Mouse (Mus musculus): ENCODE results near the gene Gm28042. TPM values are rescaled to one million over a fixed set of nuclear protein-coding genes. Genes with fewer than 3 reads are reported as not detected.

Gene Gm28042
- polyA plus RNA-seq, 1 experiment from 2014 or later = 6.7 TPM

GRCm38 (mm10) chr2:120065243-120065642 is 38.0 kb downstream of the Gm28042 start:
- H3K9me3 ChIP-seq = no peaks in the 10 kb centered on the region
- WGBS = 95% methylated on average over 10 of the region's 10 CpGs
- no peak for ATAC-seq (ENCODE audit: low FRiP score, low read depth)
- H3K4me1 ChIP-seq = peaks cover 10% of the 10 kb centered on the region; the same call in 1 of the 2 replicates
- H3K27me3 ChIP-seq = peaks cover 3% of the 10 kb centered on the region; the same call in 1 of the 2 replicates
- no peak overlapping the region for H3K27ac ChIP-seq (replicated peaks)
- no peak overlapping the region for H3K4me3 ChIP-seq
- no peak overlapping the region for H3K4me2 ChIP-seq (replicated peaks)
- H3K36me3 ChIP-seq = no peaks in the 10 kb centered on the region
- H3K9ac ChIP-seq (replicated peaks) = no peak overlapping the region

GRCm38 (mm10) chr2:120066224-120066623 is 38.9 kb downstream of the Gm28042 start:
- H3K9ac ChIP-seq (replicated peaks) = no peak overlapping the region
- H3K27ac ChIP-seq (replicated peaks) = no peak overlapping the region
- H3K9me3 ChIP-seq = no peaks in the 10 kb centered on the region
- WGBS = 89% methylated on average over 3 of the region's 3 CpGs
- no peak overlapping the region for H3K4me3 ChIP-seq
- peaks cover 10% of the 10 kb centered on the region; the same call in 1 of the 2 replicates for H3K4me1 ChIP-seq
- H3K27me3 ChIP-seq = peaks cover 3% of the 10 kb centered on the region; the same call in 1 of the 2 replicates
- H3K4me2 ChIP-seq (replicated peaks) = no peak overlapping the region
- no peak for ATAC-seq (ENCODE audit: low FRiP score, low read depth)
- H3K36me3 ChIP-seq = no peaks in the 10 kb centered on the region

DNA sequence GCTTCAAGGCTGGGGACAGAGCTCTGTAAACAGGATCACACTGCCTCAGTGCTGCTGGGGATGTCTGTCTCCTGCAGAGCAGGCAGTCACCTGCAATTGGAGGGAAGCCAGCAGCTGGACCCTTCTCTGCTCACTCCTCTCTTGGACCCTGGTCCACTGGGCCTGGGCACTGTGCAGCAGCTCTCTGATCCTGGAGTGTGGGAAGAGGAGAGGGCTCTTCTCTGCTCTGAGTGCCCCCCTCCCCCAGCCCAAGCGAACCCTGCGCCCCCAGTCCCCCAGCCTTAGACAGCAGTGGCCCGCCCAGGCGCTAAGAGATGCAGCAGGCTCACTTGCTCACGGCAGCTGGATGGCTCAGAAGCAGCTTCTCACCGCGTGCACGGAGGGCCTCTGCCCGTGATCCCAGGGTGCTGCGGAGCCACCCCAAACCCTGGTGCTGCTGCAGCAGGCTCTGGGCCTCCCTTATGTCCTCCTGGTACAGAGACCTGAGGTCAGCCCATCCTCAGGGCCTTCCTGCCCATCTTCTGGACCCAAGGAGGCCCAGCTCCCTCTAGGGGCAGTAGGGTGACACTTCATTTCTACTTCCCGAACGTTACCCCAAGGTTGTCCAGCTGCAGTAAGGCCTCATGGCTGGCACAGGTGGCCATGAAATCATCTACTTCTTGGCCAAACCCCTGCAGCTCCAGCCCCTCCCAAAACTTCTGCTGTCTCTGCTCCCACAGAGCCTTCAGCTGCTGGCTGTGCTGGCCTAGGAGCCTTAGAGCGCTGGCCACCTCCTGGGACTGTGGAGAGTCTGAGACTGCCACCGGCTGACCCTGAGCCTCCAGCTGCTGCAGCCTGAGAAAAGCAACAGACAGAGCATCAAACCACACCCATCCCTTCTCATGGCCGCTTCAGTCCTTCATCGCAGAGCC is 41.5 kb downstream of the Gm28042 start:
- Histone ChIP-seq H3K27ac (replicated peaks) (no peak overlapping the region), H3K4me2 (replicated peaks) (0 out of 2 replicates have a peak overlapping the region, but pooled peaks have one; percentile 17), H3K9me3 (no peaks in the 10 kb centered on the region), H3K4me1 (peaks cover 10% of the 10 kb centered on the region; the same call in 1 of the 2 replicates), H3K36me3 (no peaks in the 10 kb centered on the region), H3K27me3 (peaks cover 3% of the 10 kb centered on the region; the same call in 1 of the 2 replicates), H3K4me3 (no peak overlapping the region), H3K9ac (replicated peaks) (peak overlapping the region; percentile 31; the same call in 1 of the 2 replicates)
- 35% methylated on average over 16 of the region's 16 CpGs for WGBS
- peak; percentile 44; the same call in 1 of the 2 replicates for ATAC-seq (ENCODE audit: low FRiP score, low read depth)

DNA sequence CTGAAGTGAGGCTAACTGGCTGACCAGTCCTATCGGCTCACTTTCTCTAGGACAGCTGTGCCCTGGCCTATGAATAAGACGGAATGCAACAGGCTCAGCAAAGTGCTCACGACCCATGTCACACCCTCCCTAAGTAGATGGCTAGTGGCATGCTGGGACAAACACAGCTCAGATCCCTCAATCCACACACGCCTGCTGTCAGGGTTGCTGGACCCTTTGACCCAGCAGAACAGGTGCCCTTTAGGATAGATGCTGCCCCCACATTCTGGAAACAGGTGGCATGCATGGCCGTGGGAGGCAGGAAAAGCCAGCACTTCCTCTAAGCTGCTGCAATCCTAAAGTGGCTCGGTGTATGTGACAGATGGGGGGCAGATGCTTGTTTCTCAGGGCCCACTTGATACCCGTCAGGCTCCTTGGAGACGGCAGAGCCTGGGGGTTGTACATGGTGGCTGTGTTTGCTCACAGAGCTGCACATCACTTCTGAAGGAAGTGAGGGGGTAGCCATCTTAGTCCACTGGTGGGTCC is 42.2 kb downstream of the Gm28042 start:
- ATAC-seq (ENCODE audit: low FRiP score, low read depth) = no peak
- 68% methylated on average over 8 of the region's 8 CpGs for WGBS
- peaks cover 8% of the 10 kb centered on the region for H3K27me3 ChIP-seq
- H3K9ac ChIP-seq (replicated peaks) = no peak overlapping the region; the same call in 1 of the 2 replicates
- H3K27ac ChIP-seq (replicated peaks) = no peak overlapping the region
- no peaks in the 10 kb centered on the region for H3K9me3 ChIP-seq
- no peaks in the 10 kb centered on the region for H3K36me3 ChIP-seq
- H3K4me3 ChIP-seq = no peak overlapping the region
- H3K4me2 ChIP-seq (replicated peaks) = no peak overlapping the region
- peaks cover 10% of the 10 kb centered on the region; the same call in 1 of the 2 replicates for H3K4me1 ChIP-seq

- Histone ChIP-seq H3K36me3 (no peaks in the 10 kb centered on the region), H3K9me3 (no peaks in the 10 kb centered on the region), H3K4me3 (no peak overlapping the region), H3K9ac (replicated peaks) (no peak overlapping the region), H3K27me3 (peaks cover 38% of the 10 kb centered on the region), H3K4me2 (replicated peaks) (no peak overlapping the region), H3K4me1 (peaks cover 14% of the 10 kb centered on the region; the same call in 1 of the 2 replicates), H3K27ac (replicated peaks) (no peak overlapping the region)
- 90% methylated on average over 4 of the region's 4 CpGs for WGBS
- ATAC-seq (ENCODE audit: low FRiP score, low read depth) = no peak
Measured at GRCm38 (mm10) chr2:120074096-120074495, 46.8 kb downstream of the Gm28042 start.

- Histone ChIP-seq H3K27me3 (peaks cover 37% of the 10 kb centered on the region), H3K4me2 (replicated peaks) (peak overlapping the region; percentile 57), H3K4me1 (peaks cover 10% of the 10 kb centered on the region; the same call in 1 of the 2 replicates), H3K4me3 (peak overlapping the region; percentile 36), H3K9ac (replicated peaks) (no peak overlapping the region), H3K27ac (replicated peaks) (no peak overlapping the region), H3K36me3 (no peaks in the 10 kb centered on the region), H3K9me3 (no peaks in the 10 kb centered on the region)
- 1% methylated on average over 36 of the region's 36 CpGs for WGBS
- ATAC-seq (ENCODE audit: low FRiP score, low read depth) = peak; percentile 41; the same call in 1 of the 2 replicates
Measured at GRCm38 (mm10) chr2:120076076-120076705, 48.9 kb downstream of the Gm28042 start.

GRCm38 (mm10) chr2:120082416-120082815 is 55.1 kb downstream of the Gm28042 start:
- Histone ChIP-seq H3K27ac (replicated peaks) (no peak overlapping the region), H3K36me3 (no peaks in the 10 kb centered on the region), H3K4me3 (no peak overlapping the region), H3K4me1 (no peaks in the 10 kb centered on the region), H3K9me3 (no peaks in the 10 kb centered on the region), H3K4me2 (replicated peaks) (no peak overlapping the region), H3K27me3 (peaks cover 2% of the 10 kb centered on the region), H3K9ac (replicated peaks) (no peak overlapping the region)
- 71% methylated on average over 2 of the region's 2 CpGs for WGBS
- no peak for ATAC-seq (ENCODE audit: low FRiP score, low read depth)

DNA sequence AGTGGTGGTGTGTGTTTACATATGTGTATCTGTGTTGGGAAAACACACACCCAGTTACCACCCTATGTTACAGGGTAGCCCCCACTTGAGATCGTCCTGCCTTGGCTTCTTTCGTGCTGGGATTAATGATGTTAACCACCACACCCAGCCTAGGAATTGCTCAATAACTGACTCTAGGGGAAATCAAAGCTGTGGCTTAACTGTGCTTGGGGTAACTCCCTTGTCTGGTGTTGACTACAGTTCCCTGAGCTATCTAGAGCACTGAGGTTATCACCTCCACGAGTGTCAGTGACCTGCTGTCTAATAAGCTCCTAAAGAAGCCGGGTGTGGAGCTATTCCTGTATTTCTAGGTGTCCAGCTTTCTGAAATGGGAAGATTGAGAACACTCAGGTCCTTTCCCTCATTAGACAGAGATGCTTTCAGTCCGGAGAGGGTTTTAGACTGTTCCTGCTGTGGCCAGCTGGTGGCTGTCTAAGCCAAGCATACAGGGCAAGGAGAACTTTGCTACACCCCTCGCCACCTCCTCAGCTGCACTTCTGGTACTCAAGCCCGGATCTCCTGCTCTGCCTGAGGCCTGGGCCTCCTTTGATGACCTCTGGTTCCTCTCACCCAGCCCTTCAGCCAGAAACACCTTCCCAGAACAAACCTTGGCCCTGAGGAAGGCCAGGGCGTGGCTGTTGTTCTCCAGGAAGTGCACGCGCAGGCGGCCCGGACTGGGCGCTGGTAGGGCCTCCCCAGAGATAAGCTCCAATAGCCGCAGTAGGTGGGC is 57.5 kb downstream of the Gm28042 start:
- ATAC-seq (ENCODE audit: low FRiP score, low read depth) = no peak
- Histone ChIP-seq H3K4me3 (no peak overlapping the region), H3K27ac (replicated peaks) (no peak overlapping the region), H3K27me3 (no peaks in the 10 kb centered on the region), H3K9ac (replicated peaks) (no peak overlapping the region), H3K36me3 (no peaks in the 10 kb centered on the region), H3K9me3 (no peaks in the 10 kb centered on the region), H3K4me2 (replicated peaks) (no peak overlapping the region), H3K4me1 (no peaks in the 10 kb centered on the region)
- 80% methylated on average over 14 of the region's 14 CpGs for WGBS

GRCm38 (mm10) chr2:120086038-120086437 is 58.7 kb downstream of the Gm28042 start:
- Histone ChIP-seq H3K9me3 (no peaks in the 10 kb centered on the region), H3K27me3 (no peaks in the 10 kb centered on the region), H3K4me1 (no peaks in the 10 kb centered on the region), H3K9ac (replicated peaks) (no peak overlapping the region), H3K4me3 (no peak overlapping the region), H3K27ac (replicated peaks) (no peak overlapping the region), H3K4me2 (replicated peaks) (no peak overlapping the region), H3K36me3 (no peaks in the 10 kb centered on the region)
- no peak for ATAC-seq (ENCODE audit: low FRiP score, low read depth)
- 94% methylated on average over 3 of the region's 3 CpGs for WGBS

GRCm38 (mm10) chr2:120087391-120087790 is 60.1 kb downstream of the Gm28042 start:
- no peaks in the 10 kb centered on the region for H3K36me3 ChIP-seq
- H3K4me1 ChIP-seq = no peaks in the 10 kb centered on the region
- ATAC-seq (ENCODE audit: low FRiP score, low read depth) = no peak
- H3K9ac ChIP-seq (replicated peaks) = no peak overlapping the region
- no peaks in the 10 kb centered on the region for H3K27me3 ChIP-seq
- no peak overlapping the region for H3K27ac ChIP-seq (replicated peaks)
- H3K4me2 ChIP-seq (replicated peaks) = no peak overlapping the region
- no peak overlapping the region for H3K4me3 ChIP-seq
- H3K9me3 ChIP-seq = no peaks in the 10 kb centered on the region
- 82% methylated on average over 3 of the region's 3 CpGs for WGBS

GRCm38 (mm10) chr2:120087897-120088296 is 60.6 kb downstream of the Gm28042 start:
- Histone ChIP-seq H3K27me3 (no peaks in the 10 kb centered on the region), H3K36me3 (no peaks in the 10 kb centered on the region), H3K9me3 (no peaks in the 10 kb centered on the region), H3K4me2 (replicated peaks) (no peak overlapping the region), H3K9ac (replicated peaks) (no peak overlapping the region), H3K4me1 (no peaks in the 10 kb centered on the region), H3K27ac (replicated peaks) (no peak overlapping the region), H3K4me3 (no peak overlapping the region)
- 91% methylated on average over 2 of the region's 2 CpGs for WGBS
- ATAC-seq (ENCODE audit: low FRiP score, low read depth) = no peak

Data from midbrain, embryonic 12.5 days (tissue).